Comparison of ENCODE assay signal across 8 mouse cellular contexts in the genomic region with DNA sequence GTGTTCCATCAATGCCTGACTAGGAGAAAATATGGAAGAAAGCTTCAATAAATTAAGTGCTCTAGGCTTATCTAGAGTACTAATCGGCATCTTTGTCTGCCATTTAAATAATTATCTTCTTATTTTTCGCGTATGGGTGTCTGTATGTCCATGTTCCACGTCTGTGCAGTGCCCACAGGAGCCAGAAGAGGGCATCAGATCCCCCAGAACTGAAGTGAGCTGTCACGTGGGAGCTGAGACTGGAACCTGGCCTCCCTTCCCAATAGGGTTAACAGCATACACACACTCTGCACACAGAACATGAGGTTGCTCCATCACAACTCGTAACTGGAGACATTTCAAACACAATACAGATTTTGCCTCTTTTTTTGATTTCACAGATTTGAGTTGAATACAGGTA.
DNase-seq lines count a peak whose midpoint lies in the region; ATAC-seq and TF ChIP-seq lines count a peak whose summit lies in the region.

No protein-coding gene starts in this region.

- TF ChIP-seq CTCF in midbrain, postnatal 0 days (IDR thresholded peaks at IDR 0.05), result peak; percentile 51
- peak; percentile 53 for TF ChIP-seq CTCF in kidney, postnatal 0 days (IDR thresholded peaks at IDR 0.05; ENCODE audit: low read depth)
- peak; percentile 54 for TF ChIP-seq CTCF in lung, postnatal 0 days (IDR thresholded peaks at IDR 0.05)

- H3K4me1 ChIP-seq in midbrain, postnatal 0 days (ENCODE audit: insufficient read depth, low read length), result no peaks in the 10 kb centered on the region
- H3K4me1 ChIP-seq in midbrain, embryonic 16.5 days (ENCODE audit: control insufficient read depth, insufficient read depth, low read length), result no peaks in the 10 kb centered on the region
- H3K4me1 ChIP-seq in kidney, postnatal 0 days (replicated peaks; ENCODE audit: insufficient read depth, low read length), result no peaks in the 10 kb centered on the region
- H3K4me1 ChIP-seq in lung, postnatal 0 days (ENCODE audit: insufficient read depth, low read depth, low read length), result no peaks in the 10 kb centered on the region

- no peak for ATAC-seq in midbrain, postnatal 0 days (ENCODE audit: low FRiP score)
- ATAC-seq in midbrain, embryonic 16.5 days, result no peak
- ATAC-seq in kidney, postnatal 0 days (replicated peaks; ENCODE audit: low FRiP score, low read depth), result no peak
- ATAC-seq in lung, postnatal 0 days, result no peak

- no peak overlapping the region for H3K4me3 ChIP-seq in midbrain, postnatal 0 days (ENCODE audit: low read depth, low read length)
- no peak overlapping the region for H3K4me3 ChIP-seq in midbrain, embryonic 16.5 days (ENCODE audit: low read depth, low read length)
- no peak overlapping the region for H3K4me3 ChIP-seq in kidney, postnatal 0 days (replicated peaks; ENCODE audit: low read depth, low read length)
- H3K4me3 ChIP-seq in lung, postnatal 0 days (ENCODE audit: low read depth, low read length), result no peak overlapping the region

- no peak overlapping the region for H3K4me2 ChIP-seq in midbrain, postnatal 0 days (ENCODE audit: low read depth, low read length, poor library complexity, severe bottlenecking)
- H3K4me2 ChIP-seq in midbrain, embryonic 16.5 days (ENCODE audit: low read length), result no peak overlapping the region
- no peak overlapping the region for H3K4me2 ChIP-seq in kidney, postnatal 0 days (ENCODE audit: low read length)
- H3K4me2 ChIP-seq in lung, postnatal 0 days (replicated peaks; ENCODE audit: low read depth, low read length), result no peak overlapping the region

- H3K27me3 ChIP-seq in midbrain, postnatal 0 days (ENCODE audit: insufficient read depth, low read length), result no peaks in the 10 kb centered on the region
- H3K27me3 ChIP-seq in midbrain, embryonic 16.5 days (ENCODE audit: control insufficient read depth, insufficient read depth, low read depth, low read length), result no peaks in the 10 kb centered on the region
- H3K27me3 ChIP-seq in kidney, postnatal 0 days (ENCODE audit: insufficient read depth, low read length), result no peaks in the 10 kb centered on the region
- no peaks in the 10 kb centered on the region for H3K27me3 ChIP-seq in lung, postnatal 0 days (replicated peaks; ENCODE audit: insufficient read depth, low read length)

- H3K9ac ChIP-seq in midbrain, postnatal 0 days (replicated peaks; ENCODE audit: low read length, poor library complexity, severe bottlenecking), result no peak overlapping the region
- H3K9ac ChIP-seq in midbrain, embryonic 16.5 days (ENCODE audit: low read depth, low read length), result no peak overlapping the region
- H3K9ac ChIP-seq in kidney, postnatal 0 days (ENCODE audit: low read depth, low read length), result no peak overlapping the region
- H3K9ac ChIP-seq in lung, postnatal 0 days (replicated peaks; ENCODE audit: low read depth), result no peak overlapping the region

- 68% methylated on average over 6 of the region's 6 CpGs for WGBS in midbrain, postnatal 0 days
- WGBS in midbrain, embryonic 16.5 days, result 68% methylated on average over 6 of the region's 6 CpGs
- 68% methylated on average over 6 of the region's 6 CpGs for WGBS in kidney, postnatal 0 days
- 58% methylated on average over 6 of the region's 6 CpGs for WGBS in lung, postnatal 0 days

- TF ChIP-seq EP300 in lung, postnatal 0 days (IDR thresholded peaks at IDR 0.05), result no peak

- H3K36me3 ChIP-seq in midbrain, postnatal 0 days (ENCODE audit: insufficient read depth, low read length), result no peaks in the 10 kb centered on the region
- no peaks in the 10 kb centered on the region for H3K36me3 ChIP-seq in midbrain, embryonic 16.5 days (ENCODE audit: control insufficient read depth, insufficient read depth, low read length)
- H3K36me3 ChIP-seq in kidney, postnatal 0 days (ENCODE audit: insufficient read depth, low read length), result no peaks in the 10 kb centered on the region
- no peaks in the 10 kb centered on the region for H3K36me3 ChIP-seq in lung, postnatal 0 days (ENCODE audit: insufficient read depth, low read length)

- H3K27ac ChIP-seq in midbrain, postnatal 0 days (ENCODE audit: low read depth, low read length), result no peak overlapping the region
- no peak overlapping the region for H3K27ac ChIP-seq in midbrain, embryonic 16.5 days (ENCODE audit: low read length)
- no peak overlapping the region for H3K27ac ChIP-seq in kidney, postnatal 0 days
- no peak overlapping the region for H3K27ac ChIP-seq in lung, postnatal 0 days (ENCODE audit: low read length)

- no peaks in the 10 kb centered on the region for H3K9me3 ChIP-seq in midbrain, postnatal 0 days (ENCODE audit: low read length)
- H3K9me3 ChIP-seq in midbrain, embryonic 16.5 days (replicated peaks; ENCODE audit: control insufficient read depth, low read length, poor library complexity, severe bottlenecking), result no peaks in the 10 kb centered on the region
- H3K9me3 ChIP-seq in kidney, postnatal 0 days (replicated peaks; ENCODE audit: low read length), result no peaks in the 10 kb centered on the region
- no peaks in the 10 kb centered on the region for H3K9me3 ChIP-seq in lung, postnatal 0 days (ENCODE audit: low read length)

- peak; percentile 64 to 90 for DNase-seq in adrenal gland, adult (ENCODE audit: inconsistent age in 2 of 2, low spot score in 1 of 2)
- DNase-seq in adrenal gland, postnatal 4 days (ENCODE audit: low spot score in 2 of 2), result no peak
- DNase-seq in midbrain, postnatal 0 days (ENCODE audit: low spot score), result no peak
- DNase-seq in cerebellum, postnatal 14 days, result peak; percentile 59 to 71
- no peak for DNase-seq in kidney, postnatal 0 days (ENCODE audit: low spot score)
- DNase-seq in lung, postnatal 0 days (ENCODE audit: low spot score), result no peak
- DNase-seq in c-Kit-positive CD71-positive TER-119-positive erythroid progenitor cells, embryonic 14.5 days (ENCODE audit: low spot score), result no peak

Comparison
In these comparisons a context has a peak if more than half of its experiments do, and no peak if none do; other contexts are left out.
1. DNase-seq: peak in adrenal gland, adult (2 of 2) and cerebellum, postnatal 14 days (2 of 2); none in adrenal gland, postnatal 4 days (0 of 2), midbrain, postnatal 0 days (single experiment), kidney, postnatal 0 days (single experiment), lung, postnatal 0 days (single experiment) and c-Kit-positive CD71-positive TER-119-positive erythroid progenitor cells, embryonic 14.5 days (single experiment).
2. Peak in every context shown above with its lines, with median percentiles within 50 percentile points of each other: CTCF ChIP-seq.